Mouse (Mus musculus): ENCODE results near the gene Mybph.

Gene Mybph

GRCm38 (mm10) chr1:134184089-134184488, 9.2 kb upstream of the Mybph start:
- no peak for DNase-seq (ENCODE audit: low read depth, low spot score)

GRCm38 (mm10) chr1:134188217-134188616, 5.0 kb upstream of the Mybph start:
- DNase-seq (ENCODE audit: low read depth, low spot score): no peak

GRCm38 (mm10) chr1:134188989-134189729, 4.1 kb upstream of the Mybph start:
- peak; percentile 76 for DNase-seq (ENCODE audit: low read depth, low spot score)

GRCm38 (mm10) chr1:134191192-134191591, 2.1 kb upstream of the Mybph start:
- DNase-seq (ENCODE audit: low read depth, low spot score): no peak

- DNase-seq (ENCODE audit: low read depth, low spot score): no peak
Measured at GRCm38 (mm10) chr1:134192024-134192423, 1.2 kb upstream of the Mybph start.

GRCm38 (mm10) chr1:134193674-134194197, 488 bp downstream of the Mybph start:
- DNase-seq (ENCODE audit: low read depth, low spot score): no peak

GRCm38 (mm10) chr1:134194298-134195022, 1.2 kb downstream of the Mybph start:
- DNase-seq (ENCODE audit: low read depth, low spot score): no peak

GRCm38 (mm10) chr1:134195117-134195516, 1.9 kb downstream of the Mybph start:
- DNase-seq (ENCODE audit: low read depth, low spot score): no peak

GRCm38 (mm10) chr1:134195571-134195970, 2.3 kb downstream of the Mybph start:
- peak; percentile 90 for DNase-seq (ENCODE audit: low read depth, low spot score)

- DNase-seq (ENCODE audit: low read depth, low spot score): peak; percentile 87
Measured at GRCm38 (mm10) chr1:134195979-134196378, 2.7 kb downstream of the Mybph start.

GRCm38 (mm10) chr1:134196386-134196785, 3.1 kb downstream of the Mybph start:
- DNase-seq (ENCODE audit: low read depth, low spot score): peak; percentile 85

GRCm38 (mm10) chr1:134197325-134197982, 4.2 kb downstream of the Mybph start:
- no peak for DNase-seq (ENCODE audit: low read depth, low spot score)

- DNase-seq (ENCODE audit: low read depth, low spot score): peak; percentile 75
Measured at GRCm38 (mm10) chr1:134198197-134198995, 5.1 kb downstream of the Mybph start.

- no peak for DNase-seq (ENCODE audit: low read depth, low spot score)
Measured at GRCm38 (mm10) chr1:134200481-134200880, 7.2 kb downstream of the Mybph start.

GRCm38 (mm10) chr1:134200998-134201686, 7.9 kb downstream of the Mybph start:
- peak; percentile 81 for DNase-seq (ENCODE audit: low read depth, low spot score)

GRCm38 (mm10) chr1:134201751-134202420, 8.6 kb downstream of the Mybph start:
- DNase-seq (ENCODE audit: low read depth, low spot score): peak; percentile 73

GRCm38 (mm10) chr1:134204230-134204629, 11.0 kb downstream of the Mybph start:
- peak; percentile 90 for DNase-seq (ENCODE audit: low read depth, low spot score)

GRCm38 (mm10) chr1:134205296-134206018, 12.2 kb downstream of the Mybph start:
- peak; percentile 93 for DNase-seq (ENCODE audit: low read depth, low spot score)

GRCm38 (mm10) chr1:134206085-134206484, 12.8 kb downstream of the Mybph start:
- DNase-seq (ENCODE audit: low read depth, low spot score): peak; percentile 86

Data from brain, adult 2 months (tissue).